Mouse (Mus musculus): ENCODE data around the gene Clip2. TPM values are rescaled to one million over a fixed set of nuclear protein-coding genes. Genes with fewer than 3 reads are reported as not detected.

The Clip2 gene
- polyA plus RNA-seq, 1 experiment, result 10.1 TPM

DNA sequence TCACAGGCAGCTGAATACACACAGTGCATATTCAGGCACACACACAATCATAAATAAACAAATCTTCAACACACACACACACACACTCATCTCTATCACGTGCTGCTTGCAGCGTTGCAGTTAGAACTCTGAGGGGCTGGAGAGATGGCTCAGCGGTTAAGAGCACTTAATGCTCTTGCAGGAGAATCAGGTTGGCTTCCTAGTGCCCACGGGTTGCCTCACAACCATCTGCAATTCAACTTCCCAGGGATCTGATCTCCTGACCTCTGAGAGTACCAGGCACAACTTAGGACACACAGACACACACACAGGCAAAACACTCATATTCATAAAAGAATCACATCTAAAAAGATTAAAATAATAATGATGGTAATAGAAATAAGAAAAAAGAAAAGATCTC is 56.4 kb downstream of the Clip2 start:
- Histone ChIP-seq H3K36me3 (ENCODE audit: control insufficient read depth, insufficient read depth, low read length) (no peaks in the 10 kb centered on the region), H3K4me3 (ENCODE audit: extremely low read depth, insufficient read depth, insufficient read length) (no peak overlapping the region), H3K4me1 (ENCODE audit: control insufficient read depth, insufficient read depth, insufficient read length) (no peaks in the 10 kb centered on the region), H3K27ac (ENCODE audit: insufficient read depth, low read length) (no peak overlapping the region), H3K27me3 (ENCODE audit: control insufficient read depth, insufficient read depth, low read length) (no peaks in the 10 kb centered on the region)
- TF ChIP-seq CTCF (IDR thresholded peaks at IDR 0.05; ENCODE audit: extremely low read depth, insufficient read depth, insufficient read length, insufficient replicate concordance) (no peak), POLR2A (IDR thresholded peaks at IDR 0.05; ENCODE audit: low read depth, low read length) (no peak)
- 87% methylated on average over 4 of the region's 4 CpGs for WGBS
- DNase-seq (ENCODE audit: low read depth in 1 of 2, low spot score in 2 of 2), result no peak

DNA sequence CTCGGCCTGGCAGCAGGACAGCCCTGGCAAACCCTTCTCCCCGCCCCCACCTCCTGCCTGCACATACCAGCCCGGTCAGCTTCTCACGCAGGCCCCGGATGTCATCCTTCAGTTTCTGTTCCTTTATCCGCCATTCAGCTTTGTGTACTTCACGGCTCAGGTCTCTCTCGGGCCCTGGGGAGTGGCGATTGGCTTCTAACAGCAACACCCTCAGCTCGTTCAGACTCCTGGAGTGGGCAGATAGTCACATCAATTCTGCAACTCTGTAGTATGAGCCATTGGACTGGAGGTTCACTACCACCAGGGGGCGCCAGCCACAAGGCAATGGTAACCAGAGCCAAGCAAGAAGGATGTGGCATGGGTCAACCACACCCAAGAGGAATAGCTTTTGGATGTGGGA is 58.1 kb downstream of the Clip2 start:
- no peak overlapping the region for H3K4me3 ChIP-seq (ENCODE audit: extremely low read depth, insufficient read depth, insufficient read length)
- peaks cover 4% of the 10 kb centered on the region; the same call in 1 of the 2 replicates for H3K4me1 ChIP-seq (ENCODE audit: control insufficient read depth, insufficient read depth, insufficient read length)
- DNase-seq (ENCODE audit: low read depth in 1 of 2, low spot score in 2 of 2), result peak; percentile 52 to 82
- H3K27me3 ChIP-seq (ENCODE audit: control insufficient read depth, insufficient read depth, low read length), result no peaks in the 10 kb centered on the region
- WGBS, result 43% methylated on average over 11 of the region's 11 CpGs
- H3K36me3 ChIP-seq (ENCODE audit: control insufficient read depth, insufficient read depth, low read length), result no peaks in the 10 kb centered on the region
- no peak for TF ChIP-seq POLR2A (IDR thresholded peaks at IDR 0.05; ENCODE audit: low read depth, low read length)
- peak; percentile 90; the same call in 1 of the 2 replicates for TF ChIP-seq CTCF (IDR thresholded peaks at IDR 0.05; ENCODE audit: extremely low read depth, insufficient read depth, insufficient read length, insufficient replicate concordance)
- H3K27ac ChIP-seq (ENCODE audit: insufficient read depth, low read length), result no peak overlapping the region

GRCm38 (mm10) chr5:134492956-134493355 is 59.3 kb downstream of the Clip2 start:
- Histone ChIP-seq H3K27me3 (ENCODE audit: control insufficient read depth, insufficient read depth, low read length) (no peaks in the 10 kb centered on the region), H3K4me1 (ENCODE audit: control insufficient read depth, insufficient read depth, insufficient read length) (peaks cover 4% of the 10 kb centered on the region; the same call in 1 of the 2 replicates), H3K4me3 (ENCODE audit: extremely low read depth, insufficient read depth, insufficient read length) (no peak overlapping the region), H3K27ac (ENCODE audit: insufficient read depth, low read length) (no peak overlapping the region), H3K36me3 (ENCODE audit: control insufficient read depth, insufficient read depth, low read length) (no peaks in the 10 kb centered on the region)
- no peak for DNase-seq (ENCODE audit: low read depth in 1 of 2, low spot score in 2 of 2)
- 98% methylated on average over 4 of the region's 4 CpGs for WGBS
- no peak for TF ChIP-seq POLR2A (IDR thresholded peaks at IDR 0.05; ENCODE audit: low read depth, low read length)
- TF ChIP-seq CTCF (IDR thresholded peaks at IDR 0.05; ENCODE audit: extremely low read depth, insufficient read depth, insufficient read length, insufficient replicate concordance), result no peak

DNA sequence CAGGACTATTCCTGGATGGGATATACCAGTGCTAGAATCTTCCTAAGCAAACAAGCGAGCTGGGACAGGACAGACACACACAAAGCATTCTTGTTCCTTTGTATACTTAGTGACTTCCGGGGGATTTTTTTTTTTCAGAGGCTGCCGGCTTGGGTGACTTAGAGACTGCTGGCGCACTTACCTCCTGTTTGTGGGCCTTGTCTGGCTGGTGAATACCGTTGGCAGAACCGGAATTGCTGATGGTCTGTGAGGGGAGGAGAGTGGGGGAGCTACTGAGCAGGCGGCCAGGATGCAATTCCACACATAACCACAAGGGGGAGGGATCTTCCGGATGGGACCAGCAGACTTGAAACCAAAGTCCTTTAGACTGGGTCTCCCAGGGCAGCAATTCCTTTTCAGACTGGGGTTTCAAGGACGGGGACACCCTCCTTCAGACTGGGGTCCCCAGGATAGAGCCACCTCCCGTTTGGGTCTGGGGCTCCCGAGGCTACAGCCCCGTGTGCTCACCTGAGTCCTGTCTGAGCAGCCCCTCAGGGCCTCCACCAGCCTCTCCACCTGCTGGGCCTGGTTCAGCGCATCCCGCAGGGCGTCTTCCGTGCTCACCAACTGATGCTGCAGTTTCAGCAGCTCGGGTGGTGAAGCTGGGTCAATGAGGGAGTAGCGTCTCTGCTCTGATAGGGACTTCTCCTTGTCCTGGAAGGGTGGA is 60.4 kb downstream of the Clip2 start:
- TF ChIP-seq CTCF (IDR thresholded peaks at IDR 0.05; ENCODE audit: extremely low read depth, insufficient read depth, insufficient read length, insufficient replicate concordance) (peak; percentile 82; the same call in 1 of the 2 replicates), POLR2A (IDR thresholded peaks at IDR 0.05; ENCODE audit: low read depth, low read length) (no peak)
- H3K4me3 ChIP-seq (ENCODE audit: extremely low read depth, insufficient read depth, insufficient read length), result no peak overlapping the region
- H3K4me1 ChIP-seq (ENCODE audit: control insufficient read depth, insufficient read depth, insufficient read length), result peaks cover 4% of the 10 kb centered on the region; the same call in 1 of the 2 replicates
- H3K27ac ChIP-seq (ENCODE audit: insufficient read depth, low read length), result peak overlapping the region; percentile 1
- no peaks in the 10 kb centered on the region for H3K27me3 ChIP-seq (ENCODE audit: control insufficient read depth, insufficient read depth, low read length)
- DNase-seq (ENCODE audit: low read depth in 1 of 2, low spot score in 2 of 2), result peak; percentile 82 to 85
- 25% methylated on average over 18 of the region's 18 CpGs for WGBS
- H3K36me3 ChIP-seq (ENCODE audit: control insufficient read depth, insufficient read depth, low read length), result no peaks in the 10 kb centered on the region

DNA sequence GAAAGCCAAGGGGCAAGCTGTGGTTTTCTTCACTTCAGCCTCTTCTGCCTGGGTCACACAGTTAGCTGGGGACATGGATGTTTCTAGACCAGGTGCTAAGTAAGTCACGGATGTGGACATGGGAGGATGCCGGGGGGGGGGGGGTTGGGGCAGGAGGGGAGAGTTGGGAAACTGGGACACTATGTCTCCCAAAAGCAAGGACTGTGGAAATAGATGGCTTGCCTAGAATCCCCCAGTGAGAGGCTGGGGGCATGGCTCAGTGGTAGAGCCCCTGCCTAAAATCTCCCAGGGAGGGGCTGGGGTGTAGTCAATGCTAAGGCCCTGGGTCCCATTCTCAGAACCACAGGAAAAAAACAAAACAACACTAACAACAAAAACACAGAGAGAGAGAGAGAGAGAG is 61.0 kb downstream of the Clip2 start:
- Histone ChIP-seq H3K27ac (ENCODE audit: insufficient read depth, low read length) (0 out of 2 replicates have a peak overlapping the region, but pooled peaks have one; percentile 22), H3K36me3 (ENCODE audit: control insufficient read depth, insufficient read depth, low read length) (no peaks in the 10 kb centered on the region), H3K4me3 (ENCODE audit: extremely low read depth, insufficient read depth, insufficient read length) (no peak overlapping the region), H3K27me3 (ENCODE audit: control insufficient read depth, insufficient read depth, low read length) (no peaks in the 10 kb centered on the region), H3K4me1 (ENCODE audit: control insufficient read depth, insufficient read depth, insufficient read length) (peaks cover 4% of the 10 kb centered on the region; the same call in 1 of the 2 replicates)
- no peak for TF ChIP-seq CTCF (IDR thresholded peaks at IDR 0.05; ENCODE audit: extremely low read depth, insufficient read depth, insufficient read length, insufficient replicate concordance)
- TF ChIP-seq POLR2A (IDR thresholded peaks at IDR 0.05; ENCODE audit: low read depth, low read length), result no peak
- no peak for DNase-seq (ENCODE audit: low read depth in 1 of 2, low spot score in 2 of 2)
- 87% methylated on average over 2 of the region's 2 CpGs for WGBS

DNA sequence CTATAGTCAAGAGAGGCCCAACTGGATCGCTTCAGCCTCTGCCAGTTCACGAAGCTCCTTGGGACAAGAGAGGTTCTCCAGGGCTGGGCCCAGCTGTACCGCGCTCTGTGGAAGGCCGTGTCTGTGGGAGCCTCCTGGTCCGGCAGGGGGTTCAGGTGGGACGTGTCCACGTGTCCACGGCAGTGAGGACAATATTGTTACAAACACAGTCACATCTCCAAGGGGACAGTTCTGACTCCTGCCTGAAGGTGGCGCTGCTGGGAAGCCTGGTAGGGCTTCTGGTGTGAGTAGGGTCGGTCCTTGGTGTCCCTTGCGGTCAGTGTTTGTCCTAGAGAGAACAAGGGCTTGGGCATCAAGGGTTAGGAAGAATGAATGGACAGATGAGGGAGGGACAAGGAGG is 61.8 kb downstream of the Clip2 start:
- Histone ChIP-seq H3K36me3 (ENCODE audit: control insufficient read depth, insufficient read depth, low read length) (no peaks in the 10 kb centered on the region), H3K27ac (ENCODE audit: insufficient read depth, low read length) (no peak overlapping the region), H3K4me3 (ENCODE audit: extremely low read depth, insufficient read depth, insufficient read length) (no peak overlapping the region), H3K4me1 (ENCODE audit: control insufficient read depth, insufficient read depth, insufficient read length) (peaks cover 4% of the 10 kb centered on the region; the same call in 1 of the 2 replicates), H3K27me3 (ENCODE audit: control insufficient read depth, insufficient read depth, low read length) (no peaks in the 10 kb centered on the region)
- TF ChIP-seq CTCF (IDR thresholded peaks at IDR 0.05; ENCODE audit: extremely low read depth, insufficient read depth, insufficient read length, insufficient replicate concordance) (peak; percentile 44; the same call in 1 of the 2 replicates), POLR2A (IDR thresholded peaks at IDR 0.05; ENCODE audit: low read depth, low read length) (no peak)
- WGBS, result 92% methylated on average over 12 of the region's 12 CpGs
- DNase-seq (ENCODE audit: low read depth in 1 of 2, low spot score in 2 of 2), result peak in 1 of 2 experiments; percentile 25

DNA sequence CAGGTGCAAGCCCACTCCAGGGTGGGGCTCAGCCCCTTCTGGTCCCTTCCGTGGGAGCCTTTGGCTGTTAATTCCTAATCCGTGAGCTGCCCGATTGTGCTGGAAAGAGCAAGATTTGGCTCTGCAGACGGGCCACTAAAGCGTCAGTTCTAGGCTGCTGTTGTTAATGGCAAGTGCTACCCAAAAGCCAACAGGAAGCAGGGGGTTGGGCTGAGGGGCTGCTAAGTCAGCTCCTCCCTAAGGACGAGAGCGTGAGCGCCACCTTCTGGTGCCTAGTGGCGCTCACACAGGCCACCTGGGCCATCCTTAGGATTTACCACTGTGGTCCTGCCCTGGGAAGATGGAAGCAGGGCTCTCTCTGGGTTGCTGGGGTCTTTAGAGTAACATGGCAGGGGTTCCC is 62.7 kb downstream of the Clip2 start:
- Histone ChIP-seq H3K27ac (ENCODE audit: insufficient read depth, low read length) (no peak overlapping the region), H3K4me3 (ENCODE audit: extremely low read depth, insufficient read depth, insufficient read length) (no peak overlapping the region), H3K27me3 (ENCODE audit: control insufficient read depth, insufficient read depth, low read length) (no peaks in the 10 kb centered on the region), H3K36me3 (ENCODE audit: control insufficient read depth, insufficient read depth, low read length) (no peaks in the 10 kb centered on the region), H3K4me1 (ENCODE audit: control insufficient read depth, insufficient read depth, insufficient read length) (peaks cover 4% of the 10 kb centered on the region; the same call in 1 of the 2 replicates)
- peak in 1 of 2 experiments; percentile 24 for DNase-seq (ENCODE audit: low read depth in 1 of 2, low spot score in 2 of 2)
- WGBS, result 18% methylated on average over 9 of the region's 9 CpGs
- TF ChIP-seq POLR2A (IDR thresholded peaks at IDR 0.05; ENCODE audit: low read depth, low read length), result no peak
- peak; percentile 55; the same call in 1 of the 2 replicates for TF ChIP-seq CTCF (IDR thresholded peaks at IDR 0.05; ENCODE audit: extremely low read depth, insufficient read depth, insufficient read length, insufficient replicate concordance)
